Mouse (Mus musculus): ENCODE results near the gene Ccdc154.
"Not testable (repeated sequence)": the region's sequence is repeated elsewhere in the genome, so short reads cannot be mapped to it uniquely, and the experiment has no call there.

Ccdc154 gene

DNA sequence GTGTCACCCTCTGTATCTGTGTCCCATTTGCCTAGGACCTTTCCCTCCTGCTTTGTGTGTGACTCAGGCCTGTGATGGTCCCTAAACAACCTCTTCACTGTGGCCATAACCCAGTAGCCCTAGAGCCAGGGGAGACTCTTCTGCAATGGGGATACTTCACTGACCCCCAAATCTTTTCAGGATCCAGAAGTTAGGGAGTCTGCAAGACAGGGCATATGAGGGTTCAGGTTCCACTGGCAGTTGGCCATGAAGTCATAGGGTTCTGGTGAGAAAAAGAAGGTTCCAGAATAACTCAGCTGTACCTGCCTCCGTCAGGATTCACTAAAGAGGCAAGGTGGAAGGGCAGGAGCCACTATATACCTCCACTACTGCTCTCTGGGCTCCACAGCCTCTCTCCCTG lies at the start of gene Ccdc154:
Ccdc154 (plus strand) TSS at position 301 of the 400 bp plus-strand sequence.
- DNase-seq (ENCODE audit: low read depth, low spot score), result no peak

DNA sequence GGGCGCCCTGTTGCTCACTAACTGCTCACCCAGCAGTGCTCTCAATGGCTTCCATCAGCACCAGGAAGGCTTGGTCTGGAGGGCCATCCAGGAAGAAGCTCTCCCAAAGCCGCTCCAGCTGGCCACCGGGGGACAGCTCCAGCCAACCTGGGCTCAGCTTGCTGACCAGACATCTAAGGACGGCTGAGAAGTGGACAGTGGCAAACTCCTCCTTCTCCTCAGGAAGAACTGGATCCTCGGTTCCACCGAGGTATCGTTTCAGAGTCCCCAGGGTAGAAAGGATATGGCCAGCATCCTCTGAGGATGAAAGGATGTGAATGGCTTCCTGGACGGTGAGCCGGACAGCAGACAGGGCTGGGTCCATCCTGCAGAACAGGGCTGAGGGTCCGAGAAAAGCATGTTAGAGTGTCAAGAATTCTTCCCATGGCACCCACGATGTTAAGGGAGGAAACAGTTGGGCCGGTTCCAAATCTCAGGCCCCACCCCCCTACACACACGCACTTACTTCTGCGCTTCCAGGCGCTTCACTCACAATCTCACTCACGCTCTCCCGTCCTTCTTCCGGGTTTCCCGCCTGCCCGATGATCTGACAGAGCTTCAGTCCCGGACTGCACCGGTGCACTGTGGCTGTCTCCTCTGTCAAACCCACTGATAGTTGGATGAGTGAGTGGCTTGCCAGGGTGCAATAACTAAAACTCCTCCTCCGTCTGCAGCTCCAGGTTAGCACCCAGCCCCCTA lies 47.2 kb upstream of the Ccdc154 start:
- peak; percentile 51 for DNase-seq (ENCODE audit: low read depth, low spot score)

DNA sequence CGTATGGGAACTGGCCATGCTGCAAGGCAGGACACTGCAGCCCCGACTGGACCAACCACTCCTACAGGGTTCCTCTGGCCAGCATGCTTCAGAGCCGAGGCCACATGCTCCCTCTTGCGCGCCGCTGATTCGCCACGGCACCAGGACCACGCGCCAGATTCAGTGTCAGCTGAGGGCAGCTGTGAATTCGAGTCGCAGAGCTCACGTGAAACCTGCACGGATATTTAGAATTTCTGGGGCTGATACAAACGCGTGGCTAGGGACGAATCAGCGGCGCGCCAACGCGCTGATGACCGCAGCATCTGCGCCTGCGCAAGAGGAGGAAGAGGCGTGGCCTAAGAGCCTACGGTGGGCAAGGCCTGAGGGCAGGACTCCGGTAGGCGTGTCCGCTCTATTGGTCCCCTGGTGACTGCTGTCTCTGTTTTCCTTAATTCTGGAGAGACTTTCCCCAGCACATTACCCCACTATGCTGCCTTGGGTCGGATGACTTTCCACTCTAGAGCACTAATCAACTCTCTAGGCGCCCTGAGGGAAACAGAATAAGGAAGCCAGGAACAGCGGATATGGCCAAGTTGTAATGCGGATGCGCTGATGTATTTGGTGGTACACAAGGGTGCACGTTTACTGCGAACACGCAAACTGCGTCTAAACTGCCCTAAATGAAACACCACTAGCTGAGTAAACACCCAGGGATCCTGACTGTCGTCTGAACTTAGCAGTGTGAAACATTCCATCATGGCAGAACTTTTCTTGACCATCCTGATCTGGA lies 46.4 kb upstream of the Ccdc154 start, which contains the start of gene Telo2:
Telo2 (minus strand) TSS at position 304 of the 769 bp plus-strand sequence.
- peak; percentile 94 for DNase-seq (ENCODE audit: low read depth, low spot score)

DNA sequence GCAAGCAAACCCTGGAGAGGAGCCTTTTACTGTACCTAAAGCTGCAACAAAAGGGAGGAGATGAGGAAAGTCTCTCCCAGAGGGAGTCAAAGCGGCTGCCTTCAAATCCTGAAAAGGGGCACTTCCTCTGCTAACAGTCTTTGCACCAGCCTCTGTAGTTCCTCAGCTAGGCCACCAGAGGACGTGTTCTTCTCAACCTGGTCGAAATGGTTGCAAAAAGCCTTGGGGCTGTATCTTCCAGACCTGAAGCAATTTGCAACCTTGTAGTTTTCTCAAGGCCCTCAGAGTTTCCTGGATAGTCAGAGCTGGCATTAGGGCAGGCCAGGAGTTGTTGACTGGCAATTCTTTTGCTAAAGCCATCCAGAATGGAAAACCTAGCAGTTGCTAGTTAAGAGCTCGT lies 45.0 kb upstream of the Ccdc154 start:
- no peak for DNase-seq (ENCODE audit: low read depth, low spot score)

DNA sequence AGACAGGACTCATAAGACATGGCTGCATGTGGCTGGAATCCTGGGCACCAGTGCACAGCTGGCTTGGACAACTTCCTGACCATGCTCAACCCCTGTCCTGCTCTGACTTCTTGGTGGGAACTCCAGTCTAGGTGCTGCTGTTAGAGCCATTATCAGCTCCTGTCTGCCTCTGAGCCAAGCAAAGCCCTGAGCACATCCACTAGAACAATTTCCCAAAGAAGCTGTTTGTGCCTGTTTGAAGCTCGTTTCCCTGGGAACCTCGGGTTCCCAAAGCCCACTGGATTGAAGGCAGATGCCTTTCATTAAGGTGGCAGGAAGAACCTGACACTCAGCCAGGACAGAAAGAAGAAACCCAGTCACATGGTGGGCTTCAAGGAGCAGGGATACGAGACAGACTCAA lies 41.9 kb upstream of the Ccdc154 start, which contains the start of gene Ptx4:
Ptx4 (plus strand) TSS at position 355 of the 400 bp plus-strand sequence.
- DNase-seq (ENCODE audit: low read depth, low spot score), result peak; percentile 27

DNA sequence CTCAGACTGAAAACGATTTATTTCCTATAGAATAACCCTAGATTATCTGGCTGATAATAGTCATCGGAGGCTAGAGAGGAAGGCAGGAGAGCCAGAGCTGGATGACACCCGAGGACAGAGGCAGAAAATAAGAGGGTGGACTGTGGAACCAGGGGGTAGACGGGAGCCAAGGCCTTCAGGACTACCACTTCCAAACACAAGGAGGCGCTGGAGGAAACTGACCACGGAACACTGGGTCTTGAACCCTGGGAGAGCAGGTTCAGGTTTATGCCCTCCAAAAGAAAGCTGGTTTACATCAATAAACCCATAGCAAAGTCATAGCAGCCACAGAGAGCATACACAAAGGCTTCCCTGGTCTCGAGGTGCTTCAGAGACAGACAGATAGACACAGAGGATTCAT lies 38.3 kb upstream of the Ccdc154 start:
- DNase-seq (ENCODE audit: low read depth, low spot score), result no peak

DNA sequence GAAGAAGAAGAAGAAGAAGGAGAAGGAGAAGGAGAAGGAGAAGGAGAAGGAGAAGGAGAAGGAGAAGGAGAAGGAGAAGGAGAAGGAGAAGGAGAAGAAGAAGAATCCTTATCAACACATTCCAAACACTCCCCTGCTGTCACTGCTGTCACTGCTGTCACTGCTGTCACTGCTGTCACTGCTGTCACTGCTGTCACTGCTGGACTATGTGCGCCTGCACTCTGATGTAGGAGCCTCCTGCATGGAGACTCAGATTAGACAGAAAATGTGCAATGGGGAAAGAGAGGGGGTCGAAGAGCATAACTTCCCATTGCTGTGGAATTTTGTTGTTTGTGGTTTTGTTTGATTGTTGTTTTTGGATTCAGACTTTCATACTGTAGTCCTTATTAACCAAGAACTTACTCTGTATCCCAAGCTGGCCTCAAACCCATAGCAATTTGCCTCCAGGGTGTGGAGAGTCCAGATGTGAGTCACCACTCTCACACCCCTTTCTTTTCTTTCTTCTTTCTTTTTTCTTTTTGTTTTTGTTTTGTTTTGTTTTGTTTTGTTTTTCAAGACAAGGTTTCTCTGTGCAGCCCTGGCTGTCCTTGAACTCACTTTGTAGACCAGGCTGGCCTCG lies 36.7 kb upstream of the Ccdc154 start:
- not testable (repeated sequence) for DNase-seq (ENCODE audit: low read depth, low spot score)

DNA sequence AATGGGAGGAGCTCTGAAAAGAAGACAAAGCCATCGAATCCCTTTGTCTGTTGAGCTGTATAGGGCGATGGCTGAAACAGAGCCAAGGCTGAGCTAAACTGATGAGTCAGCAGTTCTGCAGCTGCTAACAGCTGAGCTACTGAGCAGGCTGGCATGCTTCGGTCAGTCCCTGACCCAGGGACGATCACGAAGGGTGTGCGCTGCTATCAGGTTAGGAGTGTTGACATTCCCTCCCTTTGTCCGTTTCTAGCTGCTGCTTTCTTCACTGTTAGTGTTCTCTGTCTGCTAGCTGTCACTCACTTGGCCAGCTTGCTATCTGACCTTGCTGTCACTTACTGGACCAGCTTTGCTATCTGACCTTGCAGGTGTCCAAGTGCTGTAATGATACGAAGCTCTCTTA lies 35.2 kb upstream of the Ccdc154 start:
- peak; percentile 34 for DNase-seq (ENCODE audit: low read depth, low spot score)

DNA sequence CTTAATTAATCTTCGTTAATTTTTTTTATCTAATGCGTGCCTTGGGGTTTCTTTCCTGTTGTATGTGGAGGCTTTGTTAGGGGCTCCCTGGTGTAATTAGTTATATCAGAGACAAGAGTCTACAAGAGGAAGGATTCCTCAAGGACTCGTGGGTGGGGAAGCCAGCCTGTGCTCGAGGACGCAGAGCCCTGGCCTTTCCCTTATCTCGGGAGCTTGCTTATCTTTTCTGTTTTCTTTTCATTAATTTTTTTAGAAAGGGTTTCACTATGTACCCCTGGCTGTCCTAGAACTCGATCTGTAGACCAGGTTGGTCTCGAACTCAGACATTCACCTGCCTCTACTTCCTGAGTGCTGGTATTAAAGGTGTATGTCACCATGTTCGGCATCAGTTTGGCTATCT lies 34.6 kb upstream of the Ccdc154 start:
- no peak for DNase-seq (ENCODE audit: low read depth, low spot score)

DNA sequence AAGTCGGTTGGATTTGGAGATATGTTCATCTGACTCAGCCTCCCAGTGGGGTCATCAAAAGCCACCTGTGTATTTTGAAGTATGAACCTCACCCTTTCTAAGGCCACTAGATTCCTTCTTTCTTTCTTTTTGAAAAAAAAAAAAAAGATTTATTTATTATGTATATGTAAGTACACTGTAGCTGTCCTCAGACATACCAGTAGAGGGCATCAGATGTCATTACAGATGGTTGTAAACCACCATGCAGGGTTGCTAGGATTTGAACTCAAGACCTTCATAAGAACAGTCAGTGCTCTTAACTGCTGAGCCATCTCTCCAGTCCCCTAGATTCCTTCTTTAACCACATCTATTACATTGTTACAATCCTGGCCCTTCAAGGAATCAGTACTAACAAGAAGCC lies 32.2 kb upstream of the Ccdc154 start:
- no peak for DNase-seq (ENCODE audit: low read depth, low spot score)

DNA sequence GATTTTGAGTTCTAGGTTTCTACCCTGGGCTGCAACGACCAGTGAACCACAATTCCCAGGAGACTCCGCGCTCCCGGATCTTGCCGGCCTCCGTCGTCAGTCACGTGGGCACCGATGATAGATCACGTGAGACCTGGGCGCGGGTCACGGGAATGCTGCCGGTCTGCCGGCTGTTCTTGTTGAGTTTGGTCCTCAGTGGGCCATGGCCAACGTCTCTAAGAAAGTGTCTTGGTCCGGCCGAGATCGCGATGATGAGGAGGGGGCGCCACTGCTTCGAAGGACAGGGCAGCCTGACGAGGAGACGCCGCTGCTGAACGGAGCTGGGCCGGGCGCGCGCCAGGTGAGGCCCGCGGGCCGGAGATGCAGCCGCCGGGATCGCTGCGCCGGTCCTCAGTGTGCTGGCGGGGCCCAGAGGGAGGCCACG lies 29.0 kb upstream of the Ccdc154 start, which contains the start of gene Clcn7:
Clcn7 (plus strand) TSS at position 117 of the 424 bp plus-strand sequence.
- DNase-seq (ENCODE audit: low read depth, low spot score), result peak; percentile 92

DNA sequence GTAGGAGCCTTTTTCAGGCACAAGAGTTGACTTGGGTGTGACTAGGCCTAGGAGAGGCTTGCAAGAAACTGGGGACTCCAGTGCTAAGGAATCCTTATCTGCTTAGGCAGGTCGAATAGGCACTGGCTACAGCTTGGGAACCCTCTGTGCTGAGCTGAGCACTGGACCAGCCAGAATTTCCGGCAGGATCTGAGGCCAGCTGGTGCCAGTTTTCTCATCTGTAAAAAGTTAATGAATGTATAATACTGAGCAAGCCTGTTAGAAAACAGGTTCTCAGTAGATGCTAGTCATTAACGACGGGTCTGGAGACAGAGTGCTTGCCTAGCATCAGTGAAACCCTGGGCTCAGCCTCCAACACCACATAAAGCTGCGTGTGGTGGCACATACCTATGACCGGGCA lies 26.6 kb upstream of the Ccdc154 start:
- DNase-seq (ENCODE audit: low read depth, low spot score), result no peak

DNA sequence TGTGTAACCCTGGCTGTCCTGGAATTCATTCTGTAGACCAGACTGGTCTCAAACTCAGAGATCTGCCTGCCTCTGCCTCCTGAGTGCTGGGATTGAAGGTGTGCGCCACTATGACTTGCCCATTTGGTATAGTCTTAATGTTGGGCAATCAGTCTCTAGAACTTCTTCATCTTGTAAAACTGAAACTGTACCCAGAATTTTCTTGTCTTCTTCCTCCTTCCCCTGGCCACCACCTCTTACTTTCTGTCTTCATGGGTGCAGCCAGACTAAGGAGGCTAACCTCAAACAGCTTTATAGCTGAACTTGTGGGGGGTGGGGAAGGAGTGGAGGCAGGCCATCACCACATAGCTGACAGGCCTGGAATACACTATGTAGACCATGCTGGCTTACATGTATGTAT lies 23.5 kb upstream of the Ccdc154 start:
- DNase-seq (ENCODE audit: low read depth, low spot score), result no peak

DNA sequence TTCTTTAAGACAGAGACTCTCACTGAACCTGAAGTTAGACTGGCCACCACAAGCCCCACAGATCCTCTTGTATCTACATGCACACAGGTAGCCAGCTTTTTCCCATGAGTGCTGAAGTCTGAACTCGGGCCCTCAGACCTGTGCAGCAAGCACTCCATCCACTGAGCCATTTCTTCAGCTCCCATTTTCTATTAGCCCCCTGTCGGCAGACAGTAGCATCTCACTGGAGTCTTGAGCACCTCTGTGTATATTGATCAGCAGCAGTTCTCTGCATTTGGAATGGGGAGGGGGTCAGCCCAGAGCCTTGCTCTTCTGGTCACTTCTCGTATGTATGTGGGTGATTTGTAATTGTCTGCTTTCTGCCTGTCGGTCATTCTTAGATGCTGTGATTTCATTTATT lies 22.3 kb upstream of the Ccdc154 start:
- no peak for DNase-seq (ENCODE audit: low read depth, low spot score)

DNA sequence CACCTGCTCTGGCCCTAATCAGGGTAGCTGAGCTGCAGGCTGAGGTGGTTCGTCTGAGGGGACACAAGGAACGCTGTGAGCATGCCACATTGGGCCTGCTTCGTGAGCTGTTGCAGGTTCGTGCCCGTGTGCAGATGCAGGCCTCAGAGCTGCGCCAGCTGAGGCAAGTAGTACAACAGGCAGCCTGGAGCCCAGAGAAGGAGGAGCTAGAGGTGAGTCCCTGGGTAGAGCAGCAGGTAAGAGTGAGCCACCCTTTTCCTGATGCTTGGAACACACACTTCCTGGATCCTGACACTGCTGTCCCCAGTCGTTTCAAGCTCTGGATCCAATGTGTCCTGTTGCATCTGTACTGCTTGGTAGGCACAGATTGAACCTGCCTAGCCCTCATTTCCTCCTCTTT lies 1.1 kb downstream of the Ccdc154 start:
- no peak for DNase-seq (ENCODE audit: low read depth, low spot score)

DNA sequence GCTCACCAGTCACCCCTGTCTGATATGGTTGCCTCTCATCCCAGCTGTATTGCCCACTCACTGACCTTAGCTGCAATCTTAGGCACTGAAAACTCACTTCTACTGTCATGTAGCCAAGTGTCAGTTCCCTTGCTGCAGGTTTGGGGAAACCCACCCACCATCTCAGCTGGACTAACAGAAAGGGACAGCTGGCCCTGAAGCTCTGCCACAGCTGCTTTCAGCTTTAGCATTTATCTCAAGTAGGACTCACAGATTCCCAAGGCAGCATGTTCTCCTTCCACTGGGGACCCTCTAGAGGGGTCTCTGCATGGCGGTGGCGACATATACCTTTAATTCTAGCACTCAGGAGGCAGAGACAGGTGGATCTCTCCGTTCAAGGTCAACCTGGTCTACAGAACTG lies 2.5 kb downstream of the Ccdc154 start:
- no peak for DNase-seq (ENCODE audit: low read depth, low spot score)

DNA sequence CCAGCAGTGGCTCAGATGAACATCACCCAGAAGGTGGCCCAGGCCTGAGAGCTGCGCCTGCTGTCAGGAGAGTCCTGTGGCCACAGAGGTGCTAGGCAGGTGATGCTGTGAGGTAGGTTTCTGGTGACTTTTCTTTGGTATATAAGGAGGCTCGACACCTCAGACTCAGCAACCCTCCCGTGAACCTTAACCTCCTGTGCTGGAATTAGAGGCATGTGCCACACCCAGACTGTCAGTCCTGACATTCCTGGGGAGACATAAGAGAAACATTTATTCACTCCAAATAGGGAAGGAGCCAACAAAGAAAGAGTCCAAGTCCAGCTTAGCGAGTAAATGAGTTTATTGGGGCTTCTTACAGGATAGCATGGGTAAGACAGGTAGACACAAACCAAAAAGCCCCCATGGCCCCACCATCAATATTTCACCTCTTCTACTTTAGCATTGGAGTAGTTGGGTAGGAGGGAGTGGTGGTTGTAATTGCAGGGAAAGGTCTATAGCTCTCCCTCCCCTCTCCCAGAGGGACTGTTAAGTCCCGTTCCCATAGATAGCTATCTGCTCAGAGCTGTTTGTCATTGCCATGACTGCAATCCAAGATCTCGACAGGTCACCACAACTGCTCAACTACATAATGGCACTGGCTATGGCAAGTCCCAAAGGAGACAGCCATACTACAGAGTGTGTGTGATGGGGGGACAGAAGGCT lies 3.9 kb downstream of the Ccdc154 start:
- DNase-seq (ENCODE audit: low read depth, low spot score), result no peak

DNA sequence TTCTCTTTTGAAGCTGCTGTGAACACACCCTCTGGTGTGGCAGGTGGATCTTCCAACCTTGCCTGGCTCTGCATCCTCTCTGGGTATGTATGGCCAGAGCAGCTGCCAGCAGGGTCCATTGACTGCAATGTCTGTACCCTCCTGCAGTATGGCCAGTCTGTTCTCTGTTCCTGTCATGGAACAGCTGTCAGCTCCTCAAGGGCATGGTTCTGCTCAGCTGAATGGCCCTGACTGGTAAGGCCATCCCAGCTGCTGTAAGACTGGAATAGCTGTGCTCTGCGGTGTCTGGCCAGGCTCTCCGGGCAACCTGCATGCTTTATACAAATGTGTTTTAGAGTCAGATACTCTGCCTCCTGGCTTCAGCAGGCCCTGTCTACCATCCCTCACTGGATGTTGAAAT lies 7.4 kb downstream of the Ccdc154 start:
- no peak for DNase-seq (ENCODE audit: low read depth, low spot score)

DNA sequence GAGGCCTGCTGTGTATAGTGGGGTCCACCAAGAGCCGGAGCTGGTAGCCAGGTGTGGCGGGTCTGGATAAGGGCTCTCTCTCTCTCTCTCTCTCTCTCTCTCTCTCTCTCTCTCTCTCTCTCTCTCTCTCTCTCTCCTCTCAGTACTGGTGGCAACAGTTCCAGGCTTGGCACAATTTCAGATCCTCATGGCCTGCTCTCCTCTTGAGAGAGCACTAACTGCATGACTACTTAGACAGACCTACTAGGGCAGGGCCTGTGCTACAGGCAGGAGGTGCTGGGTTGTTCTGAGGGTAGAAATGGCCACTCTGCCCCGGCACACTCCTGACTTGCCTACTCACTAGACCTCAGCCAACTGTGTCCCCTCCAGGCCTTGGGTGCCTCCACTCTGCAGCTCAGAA lies 10.3 kb downstream of the Ccdc154 start:
- DNase-seq (ENCODE audit: low read depth, low spot score), result no peak

DNA sequence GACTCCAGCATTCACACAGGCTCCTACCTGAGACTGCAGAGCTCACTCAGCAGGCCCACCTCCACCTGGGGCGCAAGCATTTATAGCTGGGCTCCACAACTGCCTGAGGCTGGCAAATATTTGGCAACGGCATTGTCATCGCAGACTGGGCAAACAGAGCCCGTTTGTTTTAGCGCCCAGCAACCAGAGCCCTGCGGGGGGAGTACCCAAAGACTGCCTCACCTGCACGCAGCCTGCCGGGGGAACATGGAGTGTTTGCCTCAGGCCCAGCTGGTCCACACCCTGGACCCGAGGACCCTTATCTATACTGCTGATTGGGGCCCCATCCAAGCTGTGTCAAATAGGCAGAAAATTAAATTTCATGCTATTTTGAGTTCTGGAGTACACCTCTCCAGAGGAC lies 13.2 kb downstream of the Ccdc154 start, which contains the start of gene Gm38655:
Gm38655 (minus strand) TSS at position 61 of the 400 bp plus-strand sequence.
- no peak for DNase-seq (ENCODE audit: low read depth, low spot score)

DNA sequence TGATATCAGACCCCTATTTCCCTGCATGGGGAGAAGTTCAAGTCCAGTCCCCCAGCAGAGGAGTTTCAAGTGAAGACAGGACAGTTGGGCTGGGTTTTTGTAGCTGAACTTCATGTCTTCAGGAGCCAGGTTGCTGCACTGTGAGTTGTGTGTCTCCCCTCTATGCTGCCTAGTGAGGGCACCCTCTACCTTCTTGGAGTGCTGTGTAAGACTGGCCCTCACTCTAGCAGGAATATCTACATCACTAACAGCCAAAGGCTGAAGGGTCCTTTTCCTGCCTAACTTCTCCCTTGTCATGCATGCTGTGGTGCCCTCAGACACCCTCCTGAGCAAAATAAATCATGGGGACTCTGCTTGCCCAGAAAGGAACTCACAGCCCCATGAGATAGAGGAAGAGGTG lies 21.0 kb downstream of the Ccdc154 start:
- DNase-seq (ENCODE audit: low read depth, low spot score), result no peak
